Mouse (Mus musculus): ENCODE results near the gene Pgm2l1.

Pgm2l1 gene

DNA sequence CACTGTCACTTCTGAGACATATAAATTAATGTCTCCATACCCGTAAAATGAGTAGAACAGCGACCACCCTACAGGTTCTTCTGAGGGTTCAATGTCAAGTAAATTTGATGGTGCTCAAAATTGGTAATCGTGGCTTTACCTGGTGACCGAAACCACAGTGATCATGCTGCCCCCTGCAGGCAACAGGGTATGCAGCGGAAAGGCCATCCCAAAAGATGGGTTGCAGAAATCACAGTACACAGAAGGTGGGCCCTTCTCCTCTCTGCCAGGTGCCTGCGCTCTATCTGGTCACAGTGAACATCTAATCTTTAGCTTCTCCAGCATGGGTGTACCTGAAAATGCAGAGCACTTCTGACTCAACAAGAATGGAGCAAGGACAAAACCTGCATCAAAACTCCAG, 98.3 kb downstream of the Pgm2l1 start:
- no peak for TF ChIP-seq NANOG (IDR thresholded peaks at IDR 0.05; ENCODE audit: borderline replicate concordance, low read length)
- TF ChIP-seq CTCF (conservative IDR thresholded peaks at IDR 0.05; ENCODE audit: low read length): peak; percentile 71
- no peak for TF ChIP-seq POU5F1 (IDR thresholded peaks at IDR 0.05; ENCODE audit: borderline replicate concordance, low read length)
- no peaks in the 10 kb centered on the region for H3K9me3 ChIP-seq (ENCODE audit: low read length)
- H3K36me3 ChIP-seq (ENCODE audit: insufficient read depth, low read length): peaks cover 43% of the 10 kb centered on the region
- H3K4me3 ChIP-seq (replicated peaks; ENCODE audit: low read length): no peak overlapping the region
- H3K4me1 ChIP-seq (replicated peaks; ENCODE audit: low read depth, low read length): no peaks in the 10 kb centered on the region
- H3K27me3 ChIP-seq (ENCODE audit: insufficient read depth, low read length): no peaks in the 10 kb centered on the region

DNA sequence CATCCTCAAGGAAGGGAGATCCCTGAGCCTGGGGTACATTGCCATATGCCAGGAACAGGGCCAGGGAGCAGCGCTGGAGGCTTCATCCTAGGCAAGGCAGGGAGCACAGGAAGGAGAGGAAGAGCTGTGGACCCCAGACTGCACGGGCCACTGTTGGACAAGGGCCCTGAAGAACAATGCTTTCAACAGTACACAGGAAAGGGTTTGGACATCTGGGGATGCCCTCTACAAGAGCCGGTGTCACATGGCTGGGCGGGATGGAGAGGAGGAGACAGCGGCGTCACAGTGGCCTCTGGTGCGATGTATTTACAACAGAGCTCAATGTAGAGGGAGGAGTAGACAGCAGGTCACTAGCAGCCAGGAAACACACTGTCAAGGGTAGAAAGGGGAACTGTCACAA, 100.3 kb downstream of the Pgm2l1 start:
- Histone ChIP-seq H3K4me3 (replicated peaks; ENCODE audit: low read length) (no peak overlapping the region), H3K4me1 (replicated peaks; ENCODE audit: low read depth, low read length) (no peaks in the 10 kb centered on the region), H3K27me3 (ENCODE audit: insufficient read depth, low read length) (no peaks in the 10 kb centered on the region), H3K36me3 (ENCODE audit: insufficient read depth, low read length) (peaks cover 63% of the 10 kb centered on the region), H3K9me3 (ENCODE audit: low read length) (no peaks in the 10 kb centered on the region)
- no peak for TF ChIP-seq CTCF (conservative IDR thresholded peaks at IDR 0.05; ENCODE audit: low read length)
- TF ChIP-seq POU5F1 (IDR thresholded peaks at IDR 0.05; ENCODE audit: borderline replicate concordance, low read length): no peak
- TF ChIP-seq NANOG (IDR thresholded peaks at IDR 0.05; ENCODE audit: borderline replicate concordance, low read length): no peak
